Mouse (Mus musculus) hindbrain, embryonic 12.5 days (tissue): ENCODE results near the gene Def6. TPM values are rescaled to one million over a fixed set of nuclear protein-coding genes. Genes with fewer than 3 reads are reported as not detected.

Experiments
- ATAC-seq: fragments of 200-750 bp; cut with Nextera tagmentation; 2 replicates; pipeline ENCODE4 v1.8.0; 2017; ENCODE audit warnings: moderate TSS enrichment; ENCODE audit not compliant: low FRiP score
- H3K27ac ChIP-seq: fragments of 300-500 bp; sonication (generic); 2 replicates; pipeline ENCODE4 v1.5.1; 2016; ENCODE audit warnings: mild to moderate bottlenecking
- H3K27me3 ChIP-seq: fragments of 300-500 bp; sonication (generic); 2 replicates; pipeline ENCODE4 v1.6.1; 2016; ENCODE audit warnings: mild to moderate bottlenecking
- H3K36me3 ChIP-seq: fragments of 300-500 bp; sonication (generic); 2 replicates; pipeline ENCODE4 v1.6.1; 2016; ENCODE audit warnings: mild to moderate bottlenecking
- H3K4me1 ChIP-seq: fragments of 300-500 bp; sonication (generic); 2 replicates; pipeline ENCODE4 v1.6.1; 2016
- H3K4me2 ChIP-seq: fragments of 300-500 bp; sonication (generic); replicated peaks from 2 replicates; pipeline ENCODE4 v1.6.1; 2016; ENCODE audit warnings: mild to moderate bottlenecking
- H3K4me3 ChIP-seq: fragments of 300-500 bp; sonication (generic); 2 replicates; pipeline ENCODE4 v1.5.1; 2016; ENCODE audit warnings: mild to moderate bottlenecking
- H3K9ac ChIP-seq: fragments of 300-500 bp; sonication (generic); 2 replicates; pipeline ENCODE4 v1.6.1; 2016; ENCODE audit warnings: mild to moderate bottlenecking, moderate library complexity
- H3K9me3 ChIP-seq: fragments of 300-500 bp; sonication (generic); replicated peaks from 2 replicates; pipeline ENCODE4 v1.6.1; 2016; ENCODE audit warnings: mild to moderate bottlenecking
- WGBS: fragments of 180-500 bp; shearing (Covaris S2); methylation state at CpG from one replicate; pipeline ENCODE4 v1.1.7; 2016; 5-methylcytosine and 5-hydroxymethylcytosine counted together
- polyA plus RNA-seq: library from polyadenylated mRNA; unstranded; fragments of >200 nt; fragmentation: Nextera tagmentation; extraction: Ambion mirVana; gene quantifications from 2 replicates; pipeline ENCODE4 v1.2.1, GENCODE M21; 2016

The Def6 gene
- polyA plus RNA-seq, 1 experiment from 2014 or later, result 5.7 TPM

- 88% methylated on average over 7 of the region's 7 CpGs for WGBS
- Histone ChIP-seq H3K9ac (no peak overlapping the region), H3K9me3 (no peaks in the 10 kb centered on the region), H3K4me3 (no peak overlapping the region), H3K36me3 (peaks cover 16% of the 10 kb centered on the region), H3K27ac (no peak overlapping the region), H3K4me1 (peaks cover 9% of the 10 kb centered on the region), H3K4me2 (no peak overlapping the region), H3K27me3 (no peaks in the 10 kb centered on the region)
- no peak for ATAC-seq
Measured at GRCm38 (mm10) chr17:28184971-28185638, 22.5 kb upstream of the Def6 start.

- Histone ChIP-seq H3K27me3 (no peaks in the 10 kb centered on the region), H3K27ac (no peak overlapping the region), H3K4me2 (no peak overlapping the region), H3K9ac (no peak overlapping the region), H3K4me1 (no peaks in the 10 kb centered on the region), H3K36me3 (peaks cover 47% of the 10 kb centered on the region), H3K4me3 (no peak overlapping the region), H3K9me3 (no peaks in the 10 kb centered on the region)
- 87% methylated on average over 5 of the region's 5 CpGs for WGBS
- ATAC-seq, result no peak
Measured at GRCm38 (mm10) chr17:28188313-28188712, 19.3 kb upstream of the Def6 start.

GRCm38 (mm10) chr17:28192754-28193153, 14.8 kb upstream of the Def6 start:
- H3K27ac ChIP-seq, result no peak overlapping the region
- H3K4me2 ChIP-seq, result no peak overlapping the region
- no peaks in the 10 kb centered on the region for H3K4me1 ChIP-seq
- no peak for ATAC-seq
- H3K27me3 ChIP-seq, result no peaks in the 10 kb centered on the region
- H3K9ac ChIP-seq, result no peak overlapping the region
- 72% methylated on average over 1 of the region's 1 CpGs for WGBS
- no peak overlapping the region for H3K4me3 ChIP-seq
- peaks cover 73% of the 10 kb centered on the region for H3K36me3 ChIP-seq
- no peaks in the 10 kb centered on the region for H3K9me3 ChIP-seq

- no peak for ATAC-seq
- Histone ChIP-seq H3K4me2 (no peak overlapping the region), H3K4me3 (no peak overlapping the region), H3K36me3 (peaks cover 80% of the 10 kb centered on the region), H3K27ac (no peak overlapping the region), H3K9me3 (no peaks in the 10 kb centered on the region), H3K9ac (no peak overlapping the region), H3K27me3 (no peaks in the 10 kb centered on the region), H3K4me1 (no peaks in the 10 kb centered on the region)
- 87% methylated on average over 3 of the region's 3 CpGs for WGBS
Measured at GRCm38 (mm10) chr17:28193559-28193958, 14.0 kb upstream of the Def6 start.

GRCm38 (mm10) chr17:28195033-28195432, 12.5 kb upstream of the Def6 start:
- H3K9me3 ChIP-seq, result no peaks in the 10 kb centered on the region
- H3K27ac ChIP-seq, result no peak overlapping the region
- ATAC-seq, result no peak
- no peak overlapping the region for H3K4me2 ChIP-seq
- H3K4me1 ChIP-seq, result no peaks in the 10 kb centered on the region
- H3K9ac ChIP-seq, result no peak overlapping the region
- H3K36me3 ChIP-seq, result peaks cover 85% of the 10 kb centered on the region
- 92% methylated on average over 10 of the region's 10 CpGs for WGBS
- no peak overlapping the region for H3K4me3 ChIP-seq
- no peaks in the 10 kb centered on the region for H3K27me3 ChIP-seq

- ATAC-seq, result no peak
- H3K27me3 ChIP-seq, result no peaks in the 10 kb centered on the region
- no peak overlapping the region for H3K4me2 ChIP-seq
- peaks cover 87% of the 10 kb centered on the region for H3K36me3 ChIP-seq
- no peaks in the 10 kb centered on the region for H3K4me1 ChIP-seq
- H3K27ac ChIP-seq, result no peak overlapping the region
- no peak overlapping the region for H3K4me3 ChIP-seq
- no peak overlapping the region for H3K9ac ChIP-seq
- no peaks in the 10 kb centered on the region for H3K9me3 ChIP-seq
- WGBS, result 70% methylated on average over 18 of the region's 18 CpGs
Measured at GRCm38 (mm10) chr17:28197646-28198045, 9.9 kb upstream of the Def6 start.

- H3K27ac ChIP-seq, result no peak overlapping the region
- no peaks in the 10 kb centered on the region for H3K27me3 ChIP-seq
- 79% methylated on average over 14 of the region's 14 CpGs for WGBS
- no peak overlapping the region for H3K9ac ChIP-seq
- ATAC-seq, result no peak
- H3K4me3 ChIP-seq, result no peak overlapping the region
- H3K9me3 ChIP-seq, result no peaks in the 10 kb centered on the region
- H3K36me3 ChIP-seq, result peaks cover 68% of the 10 kb centered on the region
- H3K4me2 ChIP-seq, result no peak overlapping the region
- peaks cover 1% of the 10 kb centered on the region; the same call in 1 of the 2 replicates for H3K4me1 ChIP-seq
Measured at GRCm38 (mm10) chr17:28201982-28202381, 5.6 kb upstream of the Def6 start.

- H3K4me2 ChIP-seq, result no peak overlapping the region
- WGBS, result 39% methylated on average over 14 of the region's 14 CpGs
- no peak overlapping the region for H3K4me3 ChIP-seq
- no peak for ATAC-seq
- H3K9me3 ChIP-seq, result no peaks in the 10 kb centered on the region
- H3K27ac ChIP-seq, result no peak overlapping the region
- H3K9ac ChIP-seq, result no peak overlapping the region
- H3K27me3 ChIP-seq, result no peaks in the 10 kb centered on the region
- H3K36me3 ChIP-seq, result peaks cover 51% of the 10 kb centered on the region
- H3K4me1 ChIP-seq, result peaks cover 13% of the 10 kb centered on the region
Measured at GRCm38 (mm10) chr17:28204052-28204720, 3.4 kb upstream of the Def6 start.

- H3K4me2 ChIP-seq, result no peak overlapping the region
- H3K4me1 ChIP-seq, result peaks cover 13% of the 10 kb centered on the region
- 87% methylated on average over 8 of the region's 8 CpGs for WGBS
- H3K9me3 ChIP-seq, result no peaks in the 10 kb centered on the region
- no peak overlapping the region for H3K9ac ChIP-seq
- no peak for ATAC-seq
- peaks cover 40% of the 10 kb centered on the region for H3K36me3 ChIP-seq
- H3K27me3 ChIP-seq, result no peaks in the 10 kb centered on the region
- no peak overlapping the region for H3K27ac ChIP-seq
- no peak overlapping the region for H3K4me3 ChIP-seq
Measured at GRCm38 (mm10) chr17:28205443-28205842, 2.1 kb upstream of the Def6 start.

- Histone ChIP-seq H3K4me3 (no peak overlapping the region), H3K4me1 (peaks cover 13% of the 10 kb centered on the region), H3K27me3 (no peaks in the 10 kb centered on the region), H3K36me3 (peaks cover 24% of the 10 kb centered on the region), H3K9me3 (no peaks in the 10 kb centered on the region), H3K4me2 (0 out of 2 replicates have a peak overlapping the region, but pooled peaks have one; percentile 32), H3K27ac (peak overlapping the region; percentile 66; the same call in 1 of the 2 replicates), H3K9ac (peak overlapping the region; percentile 44; the same call in 1 of the 2 replicates)
- ATAC-seq, result no peak
- WGBS, result 75% methylated on average over 8 of the region's 8 CpGs
Measured at GRCm38 (mm10) chr17:28207092-28207491, 486 bp upstream of the Def6 start.

GRCm38 (mm10) chr17:28208314-28208612, 685 bp downstream of the Def6 start:
- H3K36me3 ChIP-seq, result peaks cover 12% of the 10 kb centered on the region
- 88% methylated on average over 8 of the region's 8 CpGs for WGBS
- H3K9me3 ChIP-seq, result no peaks in the 10 kb centered on the region
- H3K27ac ChIP-seq, result no peak overlapping the region
- no peak overlapping the region for H3K4me3 ChIP-seq
- peak overlapping the region; percentile 32 for H3K4me2 ChIP-seq
- peaks cover 13% of the 10 kb centered on the region for H3K4me1 ChIP-seq
- ATAC-seq, result no peak
- no peak overlapping the region; the same call in 1 of the 2 replicates for H3K9ac ChIP-seq
- no peaks in the 10 kb centered on the region for H3K27me3 ChIP-seq

GRCm38 (mm10) chr17:28209457-28210110, 2.0 kb downstream of the Def6 start:
- Histone ChIP-seq H3K27me3 (no peaks in the 10 kb centered on the region), H3K27ac (no peak overlapping the region), H3K4me2 (no peak overlapping the region), H3K9ac (no peak overlapping the region), H3K4me1 (peaks cover 13% of the 10 kb centered on the region), H3K4me3 (no peak overlapping the region), H3K9me3 (no peaks in the 10 kb centered on the region), H3K36me3 (peaks cover 8% of the 10 kb centered on the region; the same call in 1 of the 2 replicates)
- no peak for ATAC-seq
- WGBS, result 64% methylated on average over 4 of the region's 4 CpGs
